8 mouse cellular contexts compared by ENCODE assay signal in genomic region chr14:75844867-75845697, GRCm38 (mm10). TPM values are rescaled to one million over a fixed set of nuclear protein-coding genes. Genes with fewer than 3 reads are reported as not detected.
DNase-seq lines count a peak whose midpoint lies in the region; ATAC-seq and TF ChIP-seq lines count a peak whose summit lies in the region.

Gene Tpt1 (plus strand): TSS chr14:75845093.

- peak; percentile 99 for DNase-seq in CD4-positive helper T cell, adult 2 months (ENCODE audit: low read depth, low spot score)
- DNase-seq in brain, embryonic 18.5 days (ENCODE audit: low read depth, low spot score) = peak; percentile 90
- peak; percentile 97 for DNase-seq in kidney, postnatal 0 days (ENCODE audit: low spot score)
- peak; percentile 100 for DNase-seq in liver, embryonic 11.5 days (ENCODE audit: low spot score)
- DNase-seq in naive thymus-derived CD4-positive, alpha-beta T cell, adult 2 months (ENCODE audit: low read depth) = peak; percentile 99

- peaks cover 36% of the 10 kb centered on the region for H3K36me3 ChIP-seq in heart, embryonic 12.5 days
- peaks cover 28% of the 10 kb centered on the region for H3K36me3 ChIP-seq in kidney, postnatal 0 days (ENCODE audit: insufficient read depth, low read length)
- peaks cover 33% of the 10 kb centered on the region for H3K36me3 ChIP-seq in liver, embryonic 11.5 days (ENCODE audit: control insufficient read depth, insufficient read depth, low read length)
- H3K36me3 ChIP-seq in stomach, embryonic 14.5 days (ENCODE audit: control insufficient read depth, insufficient read depth, low read length) = peaks cover 34% of the 10 kb centered on the region

- under 1% methylated on average over 104 of the region's 108 CpGs for WGBS in heart, embryonic 12.5 days
- under 1% methylated on average over 105 of the region's 108 CpGs for WGBS in kidney, postnatal 0 days
- WGBS in liver, embryonic 11.5 days = under 1% methylated on average over 107 of the region's 108 CpGs
- under 1% methylated on average over 81 of the region's 108 CpGs for WGBS in stomach, embryonic 14.5 days

- no peaks in the 10 kb centered on the region for H3K9me3 ChIP-seq in heart, embryonic 12.5 days (replicated peaks)
- no peaks in the 10 kb centered on the region for H3K9me3 ChIP-seq in kidney, postnatal 0 days (replicated peaks; ENCODE audit: low read length)
- H3K9me3 ChIP-seq in liver, embryonic 11.5 days (ENCODE audit: control insufficient read depth, low read length) = no peaks in the 10 kb centered on the region
- no peaks in the 10 kb centered on the region for H3K9me3 ChIP-seq in stomach, embryonic 14.5 days (ENCODE audit: control insufficient read depth, low read depth, low read length)

- no peaks in the 10 kb centered on the region for H3K27me3 ChIP-seq in heart, embryonic 12.5 days (replicated peaks)
- no peaks in the 10 kb centered on the region for H3K27me3 ChIP-seq in kidney, postnatal 0 days (ENCODE audit: insufficient read depth, low read length)
- no peaks in the 10 kb centered on the region for H3K27me3 ChIP-seq in liver, embryonic 11.5 days (replicated peaks; ENCODE audit: control insufficient read depth, insufficient read depth, low read length)
- H3K27me3 ChIP-seq in stomach, embryonic 14.5 days (ENCODE audit: control insufficient read depth, insufficient read depth, low read length) = no peaks in the 10 kb centered on the region

- no peak; the same call in 1 of the 2 replicates for TF ChIP-seq CTCF in kidney, postnatal 0 days (IDR thresholded peaks at IDR 0.05; ENCODE audit: low read depth)

- H3K27ac ChIP-seq in heart, embryonic 12.5 days (ENCODE audit: poor library complexity, severe bottlenecking) = peak within 1 kb of the TSS; percentile 97
- peak within 1 kb of the TSS; percentile 99 for H3K27ac ChIP-seq in kidney, postnatal 0 days
- H3K27ac ChIP-seq in liver, embryonic 11.5 days (ENCODE audit: low read depth, low read length) = peak within 1 kb of the TSS; percentile 97
- peak within 1 kb of the TSS; percentile 98 for H3K27ac ChIP-seq in stomach, embryonic 14.5 days (ENCODE audit: low read length)

- peak within 1 kb of the TSS; percentile 96 for H3K9ac ChIP-seq in heart, embryonic 12.5 days
- peak within 1 kb of the TSS; percentile 97 for H3K9ac ChIP-seq in kidney, postnatal 0 days (ENCODE audit: low read depth, low read length)
- peak within 1 kb of the TSS; percentile 99 for H3K9ac ChIP-seq in liver, embryonic 11.5 days (ENCODE audit: low read depth, low read length)
- H3K9ac ChIP-seq in stomach, embryonic 14.5 days (replicated peaks; ENCODE audit: low read depth, low read length) = peak within 1 kb of the TSS; percentile 98

- peak; percentile 93 for ATAC-seq in erythroid progenitor cell, adult 5-6 weeks (replicated peaks; ENCODE audit: low FRiP score, poor library complexity, severe bottlenecking)
- peak; percentile 98 for ATAC-seq in heart, embryonic 12.5 days (ENCODE audit: insufficient number of reproducible peaks, low FRiP score)
- ATAC-seq in kidney, postnatal 0 days (replicated peaks; ENCODE audit: low FRiP score, low read depth) = peak; percentile 98
- ATAC-seq in liver, embryonic 11.5 days (replicated peaks; ENCODE audit: low FRiP score) = peak; percentile 96
- ATAC-seq in stomach, embryonic 14.5 days (ENCODE audit: insufficient number of reproducible peaks, insufficient read depth, low FRiP score, low read depth) = peak; percentile 97

- H3K4me3 ChIP-seq in heart, embryonic 12.5 days = peak within 1 kb of the TSS; percentile 92
- peak within 1 kb of the TSS; percentile 90 for H3K4me3 ChIP-seq in kidney, postnatal 0 days (replicated peaks; ENCODE audit: low read depth, low read length)
- peak within 1 kb of the TSS; percentile 93 for H3K4me3 ChIP-seq in liver, embryonic 11.5 days (ENCODE audit: low read depth, low read length)
- peak within 1 kb of the TSS; percentile 87 for H3K4me3 ChIP-seq in stomach, embryonic 14.5 days (ENCODE audit: low read depth, low read length)

- peaks cover 28% of the 10 kb centered on the region for H3K4me1 ChIP-seq in heart, embryonic 12.5 days (replicated peaks)
- H3K4me1 ChIP-seq in kidney, postnatal 0 days (replicated peaks; ENCODE audit: insufficient read depth, low read length) = peaks cover 6% of the 10 kb centered on the region; the same call in 1 of the 2 replicates
- H3K4me1 ChIP-seq in liver, embryonic 11.5 days (replicated peaks; ENCODE audit: control insufficient read depth, insufficient read depth, low read length) = peaks cover 13% of the 10 kb centered on the region
- H3K4me1 ChIP-seq in stomach, embryonic 14.5 days (ENCODE audit: control insufficient read depth, insufficient read depth, low read length) = peaks cover 5% of the 10 kb centered on the region

- peak within 1 kb of the TSS; percentile 91 for H3K4me2 ChIP-seq in heart, embryonic 12.5 days
- peak within 1 kb of the TSS; percentile 78 for H3K4me2 ChIP-seq in kidney, postnatal 0 days (ENCODE audit: low read length)
- peak within 1 kb of the TSS; percentile 92 for H3K4me2 ChIP-seq in liver, embryonic 11.5 days
- peak within 1 kb of the TSS; percentile 79 for H3K4me2 ChIP-seq in stomach, embryonic 14.5 days (replicated peaks; ENCODE audit: low read depth, low read length)

RNA-seq across cellular contexts. Expression of gene Tpt1, which starts in this region (rescaled TPM):
- total RNA-seq in erythroid progenitor cell, adult 5-6 weeks (2015; ENCODE audit: low replicate concordance) = 3,144 and 3,174 TPM in 2 replicates
- total RNA-seq in erythroid progenitor cell, adult 5-6 weeks (2017; ENCODE audit: low replicate concordance) = 507 and 1,044 TPM in 2 replicates
- polyA plus RNA-seq in heart, embryonic 12.5 days (2016; fragmentation: Nextera tagmentation; extraction: Ambion mirVana) = 921 and 928 TPM in 2 replicates
- 1,400 and 1,543 TPM in 2 replicates for polyA plus RNA-seq in kidney, postnatal 0 days (2015; fragmentation: Nextera tagmentation; extraction: Ambion mirVana)
- polyA plus RNA-seq in liver, embryonic 11.5 days (2014; fragmentation: Nextera tagmentation; extraction: Ambion mirVana) = 946 and 1,034 TPM in 2 replicates
- 1,351 and 1,352 TPM in 2 replicates for polyA plus RNA-seq in stomach, embryonic 14.5 days (2014; fragmentation: Nextera tagmentation; extraction: Ambion mirVana)

Comparison
In these comparisons a context has a peak if more than half of its experiments do, and no peak if none do; other contexts are left out.
1. Peak in every context shown above with its lines: DNase-seq, ATAC-seq, H3K4me3 ChIP-seq and H3K27ac ChIP-seq.